Mouse (Mus musculus) liver, embryonic 14.5 days (tissue): ENCODE data around the gene Trim41. TPM values are rescaled to one million over a fixed set of nuclear protein-coding genes. Genes with fewer than 3 reads are reported as not detected.

Source experiments
- ATAC-seq: fragments of 200-750 bp; cut with Nextera tagmentation; 2 replicates; pipeline ENCODE4 v1.8.0; 2017; ENCODE audit warnings: moderate number of reproducible peaks, mild to moderate bottlenecking, moderate library complexity; ENCODE audit not compliant: insufficient read depth
- DNase-seq, 3 experiments: peaks; one replicate each; pipeline ENCODE4 v3.0.0-alpha.2; 2012 to 2013; ENCODE audit warnings: low read depth in 3 of 3, low spot score in 3 of 3
- H3K27ac ChIP-seq: fragments of 300-500 bp; sonication (generic); 2 replicates; pipeline ENCODE4 v1.5.1; 2014; ENCODE audit warnings: moderate library complexity, mild to moderate bottlenecking, control low read depth, inconsistent platforms
- H3K27me3 ChIP-seq: fragments of 300-500 bp; sonication (generic); 2 replicates; pipeline ENCODE4 v1.6.1; 2014; ENCODE audit warnings: mild to moderate bottlenecking, low read length, moderate library complexity; ENCODE audit not compliant: control insufficient read depth, insufficient read depth
- H3K36me3 ChIP-seq: fragments of 300-500 bp; sonication (generic); replicated peaks from 2 replicates; pipeline ENCODE4 v1.6.1; 2014; ENCODE audit warnings: low read depth; ENCODE audit not compliant: control insufficient read depth, insufficient read depth
- H3K4me1 ChIP-seq, 2 experiments: fragments of 200-500 bp in 1 of 2; fragments of 300-500 bp in 1 of 2; sonication (generic) in 1 of 2; replicated peaks; 2 replicates each; pipeline ENCODE4 v1.6.1; 2012 to 2014; ENCODE audit warnings: antibody characterized with exemption in 1 of 2, inconsistent platforms in 1 of 2, low read length in 1 of 2; ENCODE audit not compliant: control insufficient read depth in 2 of 2, insufficient read depth in 2 of 2
- H3K4me2 ChIP-seq: fragments of 300-500 bp; sonication (generic); 2 replicates; pipeline ENCODE4 v1.6.1; 2014; ENCODE audit warnings: low read depth, mild to moderate bottlenecking, control low read depth, moderate library complexity
- H3K4me3 ChIP-seq, 2 experiments: fragments of 200-500 bp in 1 of 2; fragments of 300-500 bp in 1 of 2; sonication (generic) in 1 of 2; 2 replicates each; pipeline ENCODE4 v1.5.1; 2012 to 2014; ENCODE audit warnings: low read depth in 2 of 2, low read length in 2 of 2, mild to moderate bottlenecking in 2 of 2, control low read depth in 1 of 2, inconsistent platforms in 1 of 2, moderate library complexity in 1 of 2; ENCODE audit not compliant: insufficient read depth in 1 of 2
- H3K9ac ChIP-seq: fragments of 300-500 bp; sonication (generic); replicated peaks from 2 replicates; pipeline ENCODE4 v1.6.1; 2014; ENCODE audit warnings: mild to moderate bottlenecking, control low read depth, moderate library complexity
- H3K9me3 ChIP-seq: fragments of 300-500 bp; sonication (generic); 2 replicates; pipeline ENCODE4 v1.6.1; 2016; ENCODE audit warnings: low read length, mixed read lengths; ENCODE audit not compliant: control insufficient read depth
- CTCF ChIP-seq: IDR thresholded peaks from 2 replicates; pipeline ENCODE4 v1.5.1; 2016; ENCODE audit warnings: antibody characterized with exemption, low read depth, control low read depth
- EP300 ChIP-seq: IDR thresholded peaks from 2 replicates; pipeline ENCODE4 v1.6.1; 2016; ENCODE audit warnings: antibody characterized with exemption, low read depth
- WGBS: fragments of 180-500 bp; shearing (Covaris S2); extraction: QIAGEN DNeasy Blood & Tissue Kit; methylation state at CpG from one replicate; pipeline ENCODE4 v1.1.7; 2014; ENCODE audit not compliant: insufficient replicate concordance; 5-methylcytosine and 5-hydroxymethylcytosine counted together
- polyA plus RNA-seq, 2 experiments: library from polyadenylated mRNA; depleted of rRNA in 1 of 2; stranded (reverse) in 1 of 2; unstranded in 1 of 2; fragments of >200 nt; fragmentation: Nextera tagmentation in 1 of 2; extraction: Ambion mirVana in 1 of 2; gene quantifications; 2 replicates each; pipeline versions ENCODE4 v1.2.1 to v1.2.3; 2012 to 2014

The Trim41 gene
- polyA plus RNA-seq, 2 experiments: 1.0 to 9.2 TPM

DNA sequence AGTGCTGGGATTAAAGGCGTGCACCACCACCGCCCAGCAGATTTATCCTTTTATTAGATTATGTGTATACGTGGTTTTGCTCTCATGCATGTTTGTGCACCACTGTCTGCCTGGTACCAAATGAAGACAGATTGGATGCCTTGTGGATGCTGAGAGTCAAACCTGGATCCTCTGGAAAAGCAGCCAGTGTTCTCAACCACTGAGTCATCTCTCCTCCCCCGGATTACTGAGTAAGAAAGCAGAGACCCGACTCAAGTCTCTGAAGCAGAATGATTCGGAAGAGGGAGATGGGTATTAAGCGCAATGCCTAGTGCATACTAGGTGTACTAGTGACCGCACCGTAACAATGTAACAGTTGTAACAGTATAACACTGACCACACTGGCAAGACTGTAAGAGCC lies 53.0 kb downstream of the Trim41 start:
- no peak for DNase-seq
- Histone ChIP-seq H3K4me1 (no peaks in the 10 kb centered on the region), H3K9me3 (no peaks in the 10 kb centered on the region), H3K4me3 (no peak overlapping the region), H3K27me3 (no peaks in the 10 kb centered on the region), H3K27ac (no peak overlapping the region), H3K4me2 (no peak overlapping the region), H3K9ac (no peak overlapping the region), H3K36me3 (no peaks in the 10 kb centered on the region)
- no peak for ATAC-seq
- TF ChIP-seq EP300 (no peak), CTCF (no peak)
- WGBS: 78% methylated on average over 9 of the region's 9 CpGs

DNA sequence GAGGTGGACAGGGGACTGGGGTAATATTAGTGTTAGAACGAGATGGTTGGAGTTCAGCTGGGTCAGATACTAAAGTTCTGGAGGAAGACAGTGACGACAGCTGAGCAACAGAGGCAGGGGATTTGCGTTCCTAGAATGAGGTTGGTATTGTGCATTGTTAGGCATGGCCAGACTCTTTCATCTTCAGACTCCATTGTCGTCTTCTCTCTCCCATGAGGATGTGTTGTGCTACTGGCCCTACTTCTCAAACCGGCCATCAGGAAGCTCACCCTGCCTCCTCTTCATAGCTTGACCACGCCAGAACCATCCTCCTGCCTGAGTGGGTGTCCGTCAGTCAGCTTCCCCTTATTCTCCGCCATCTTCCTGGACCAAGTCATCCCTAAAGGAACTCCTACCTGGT lies 58.1 kb downstream of the Trim41 start:
- no peaks in the 10 kb centered on the region for H3K36me3 ChIP-seq
- no peaks in the 10 kb centered on the region for H3K9me3 ChIP-seq
- H3K4me1 ChIP-seq: no peaks in the 10 kb centered on the region
- no peak overlapping the region for H3K27ac ChIP-seq
- no peak overlapping the region for H3K4me2 ChIP-seq
- no peaks in the 10 kb centered on the region for H3K27me3 ChIP-seq
- ATAC-seq (no peak), DNase-seq (no peak)
- 59% methylated on average over 8 of the region's 8 CpGs for WGBS
- TF ChIP-seq EP300 (no peak), CTCF (no peak)
- H3K4me3 ChIP-seq: no peak overlapping the region
- no peak overlapping the region for H3K9ac ChIP-seq

Other genes with a start within 250 kb of the Trim41 start
- 1,100 and 1,184 TPM in 2 replicates for gene Rack1, start 17.0 kb downstream of the Trim41 start, polyA plus RNA-seq (2012; rRNA removed)
- 669 and 674 TPM in 2 replicates for gene Rack1, start 17.0 kb downstream of the Trim41 start, polyA plus RNA-seq (2014; fragmentation: Nextera tagmentation; extraction: Ambion mirVana)
- 0.09 and 0.23 TPM in 2 replicates for gene Trim7, start 8.8 kb upstream of the Trim41 start, polyA plus RNA-seq (2012; rRNA removed)
- gene Trim7, start 8.8 kb upstream of the Trim41 start, polyA plus RNA-seq (2014; fragmentation: Nextera tagmentation; extraction: Ambion mirVana): 0.04 and 0.13 TPM in 2 replicates
- 9.6 and 12.4 TPM in 2 replicates for gene Gm12184, start 9.3 kb upstream of the Trim41 start, polyA plus RNA-seq (2012; rRNA removed)
- 1.6 and 2.8 TPM in 2 replicates for gene Gm12184, start 9.3 kb upstream of the Trim41 start, polyA plus RNA-seq (2014; fragmentation: Nextera tagmentation; extraction: Ambion mirVana)
- gene Irgm1, start 54.3 kb upstream of the Trim41 start, polyA plus RNA-seq (2012; rRNA removed): 7.6 and 10.4 TPM in 2 replicates
- gene Irgm1, start 54.3 kb upstream of the Trim41 start, polyA plus RNA-seq (2014; fragmentation: Nextera tagmentation; extraction: Ambion mirVana): 15.1 and 16.6 TPM in 2 replicates
- gene Gm5431, start 84.9 kb upstream of the Trim41 start, polyA plus RNA-seq (2012; rRNA removed): 0.10 and 0.16 TPM in 2 replicates
- 0.29 and 0.34 TPM in 2 replicates for gene Gm5431, start 84.9 kb upstream of the Trim41 start, polyA plus RNA-seq (2014; fragmentation: Nextera tagmentation; extraction: Ambion mirVana)
- gene Psme2b, start 128.8 kb upstream of the Trim41 start, polyA plus RNA-seq (2012; rRNA removed): 0.71 and 1.3 TPM in 2 replicates
- gene Psme2b, start 128.8 kb upstream of the Trim41 start, polyA plus RNA-seq (2014; fragmentation: Nextera tagmentation; extraction: Ambion mirVana): 2.8 and 3.1 TPM in 2 replicates
- gene Olfr56, start 161.5 kb upstream of the Trim41 start, polyA plus RNA-seq (2012; rRNA removed): 0.08 and 0.10 TPM in 2 replicates
- not detected in 2 replicates for gene Olfr56, start 161.5 kb upstream of the Trim41 start, polyA plus RNA-seq (2014; fragmentation: Nextera tagmentation; extraction: Ambion mirVana)
- gene 9930111J21Rik1, start 162.0 kb upstream of the Trim41 start, polyA plus RNA-seq (2012; rRNA removed): 0.22 and 0.24 TPM in 2 replicates
- gene 9930111J21Rik1, start 162.0 kb upstream of the Trim41 start, polyA plus RNA-seq (2014; fragmentation: Nextera tagmentation; extraction: Ambion mirVana): 0.61 and 0.64 TPM in 2 replicates
- gene Gm12185, start 174.9 kb upstream of the Trim41 start, polyA plus RNA-seq (2012; rRNA removed): 0.01 and 0.02 TPM in 2 replicates
- not detected in 2 replicates for gene Gm12185, start 174.9 kb upstream of the Trim41 start, polyA plus RNA-seq (2014; fragmentation: Nextera tagmentation; extraction: Ambion mirVana)
- gene Tgtp1, start 176.8 kb upstream of the Trim41 start, polyA plus RNA-seq (2012; rRNA removed): 0.22 and 0.29 TPM in 2 replicates
- gene Tgtp1, start 176.8 kb upstream of the Trim41 start, polyA plus RNA-seq (2014; fragmentation: Nextera tagmentation; extraction: Ambion mirVana): 0.43 and 1.7 TPM in 2 replicates
- gene 9930111J21Rik2, start 233.9 kb upstream of the Trim41 start, polyA plus RNA-seq (2012; rRNA removed): 0.34 and 0.56 TPM in 2 replicates
- gene 9930111J21Rik2, start 233.9 kb upstream of the Trim41 start, polyA plus RNA-seq (2014; fragmentation: Nextera tagmentation; extraction: Ambion mirVana): 0.51 and 0.57 TPM in 2 replicates
- 0.06 and 0.27 TPM in 2 replicates for gene Tgtp2, start 246.9 kb upstream of the Trim41 start, polyA plus RNA-seq (2012; rRNA removed)
- gene Tgtp2, start 246.9 kb upstream of the Trim41 start, polyA plus RNA-seq (2014; fragmentation: Nextera tagmentation; extraction: Ambion mirVana): 0.35 and 0.51 TPM in 2 replicates